Mouse (Mus musculus) embryo, embryonic 9.5 days (tissue): ENCODE measurements around the gene Vps51.

Source experiments
- DNase-seq: peaks from one replicate; pipeline ENCODE4 v3.0.0-alpha.2; 2017; ENCODE audit errors: extremely low spot score

Gene Vps51

GRCm38 (mm10) chr19:6079983-6080480, 3.0 kb upstream of the Vps51 start, which contains the start of gene Tmem262:
Gene Tmem262 (plus strand): TSS chr19:6080033.
- no peak for DNase-seq

- no peak for DNase-seq
Observed at GRCm38 (mm10) chr19:6073889-6074288, 3.1 kb downstream of the Vps51 start.

- no peak for DNase-seq
Observed at GRCm38 (mm10) chr19:6071261-6071660, 5.8 kb downstream of the Vps51 start.

GRCm38 (mm10) chr19:6070571-6071250, 6.3 kb downstream of the Vps51 start:
- DNase-seq = no peak

GRCm38 (mm10) chr19:6069851-6070250, 7.2 kb downstream of the Vps51 start:
- DNase-seq = no peak

- no peak for DNase-seq
Observed at GRCm38 (mm10) chr19:6068951-6069350, 8.1 kb downstream of the Vps51 start.

- peak; percentile 89 for DNase-seq
Observed at GRCm38 (mm10) chr19:6067724-6068415, 9.2 kb downstream of the Vps51 start, which contains the start of gene Tm7sf2. Gene Tm7sf2 (minus strand): TSS chr19:6068373.

- peak; percentile 87 for DNase-seq
Observed at GRCm38 (mm10) chr19:6067011-6067723, 9.9 kb downstream of the Vps51 start.

GRCm38 (mm10) chr19:6066571-6066970, 10.5 kb downstream of the Vps51 start:
- no peak for DNase-seq

GRCm38 (mm10) chr19:6063081-6063480, 13.9 kb downstream of the Vps51 start:
- DNase-seq = no peak

GRCm38 (mm10) chr19:6062418-6062817, 14.6 kb downstream of the Vps51 start:
- DNase-seq = no peak

- peak; percentile 42 for DNase-seq
Observed at GRCm38 (mm10) chr19:6061641-6062302, 15.3 kb downstream of the Vps51 start.

- DNase-seq = peak; percentile 91
Observed at GRCm38 (mm10) chr19:6061021-6061533, 16.0 kb downstream of the Vps51 start, which contains the start of gene Znhit2. Gene Znhit2 (plus strand): TSS chr19:6061192.

- DNase-seq = no peak
Observed at GRCm38 (mm10) chr19:6058966-6059365, 18.1 kb downstream of the Vps51 start.

GRCm38 (mm10) chr19:6058513-6058912, 18.5 kb downstream of the Vps51 start:
- no peak for DNase-seq

- DNase-seq = peak; percentile 98
Observed at GRCm38 (mm10) chr19:6057313-6058096, 19.5 kb downstream of the Vps51 start, which contains the start of the genes Mrpl49 and Fau. Gene Mrpl49 (minus strand): TSS chr19:6057785. Gene Fau (plus strand): TSS chr19:6057844.

GRCm38 (mm10) chr19:6056696-6057095, 20.3 kb downstream of the Vps51 start:
- no peak for DNase-seq

GRCm38 (mm10) chr19:6054296-6054695, 22.7 kb downstream of the Vps51 start:
- DNase-seq = no peak

- DNase-seq = no peak
Observed at GRCm38 (mm10) chr19:6052516-6052915, 24.5 kb downstream of the Vps51 start.

- DNase-seq = no peak
Observed at GRCm38 (mm10) chr19:6048681-6049410, 28.2 kb downstream of the Vps51 start.
